Mouse (Mus musculus): ENCODE data around the gene Utp20. TPM values are rescaled to one million over a fixed set of nuclear protein-coding genes. Genes with fewer than 3 reads are reported as not detected.

Utp20 gene
- 13.0 TPM in 2 replicates for polyA plus RNA-seq (2015; fragmentation: Nextera tagmentation; extraction: Ambion mirVana)

DNA sequence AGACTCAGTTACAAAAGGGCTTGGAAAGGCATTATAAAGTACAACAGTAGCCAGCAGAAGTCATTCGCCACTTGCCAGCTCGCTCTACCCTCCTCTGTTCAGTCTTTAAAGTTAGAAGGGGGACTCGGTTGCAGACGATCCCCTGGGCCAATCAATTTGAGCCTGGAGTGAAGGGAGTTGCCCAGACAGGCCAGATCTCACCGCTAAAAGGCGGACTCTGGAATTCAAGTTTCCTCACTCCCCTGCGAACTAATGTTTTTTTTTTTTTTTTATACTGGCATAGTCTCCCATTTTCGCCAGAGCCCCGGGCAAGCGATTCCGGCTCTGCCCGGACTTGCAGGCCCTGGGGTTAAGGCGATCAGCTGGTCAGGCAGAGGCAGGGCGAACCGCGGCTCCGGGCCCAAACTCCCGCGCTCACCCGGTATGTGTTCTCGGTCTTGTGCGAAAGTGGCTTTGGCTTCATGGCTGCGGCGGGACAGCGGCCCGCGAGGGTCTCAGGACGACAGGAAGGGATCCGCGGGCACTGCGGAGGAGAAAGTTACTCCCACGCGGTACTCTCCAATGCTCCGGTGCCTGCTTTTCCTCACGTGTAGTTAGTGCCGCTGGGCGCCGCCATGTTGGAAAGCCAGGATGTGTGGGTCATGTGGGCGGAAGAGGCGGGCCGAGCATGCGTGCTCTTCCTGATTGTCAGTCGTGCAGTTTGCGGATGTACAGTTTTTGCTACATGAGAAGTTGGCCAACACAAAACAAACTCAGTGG, at the start of gene Utp20:
Utp20 (minus strand) TSS at position 617 of the 759 bp plus-strand sequence.
- Histone ChIP-seq H3K9ac (peak within 1 kb of the TSS; percentile 61), H3K4me1 (peaks cover 4% of the 10 kb centered on the region; the same call in 1 of the 2 replicates), H3K27me3 (no peaks in the 10 kb centered on the region), H3K4me2 (peak within 1 kb of the TSS; percentile 76), H3K36me3 (peaks cover 29% of the 10 kb centered on the region), H3K4me3 (peak within 1 kb of the TSS; percentile 94), H3K9me3 (no peaks in the 10 kb centered on the region), H3K27ac (peak within 1 kb of the TSS; percentile 72)
- WGBS: under 1% methylated on average over 44 of the region's 44 CpGs
- ATAC-seq (ENCODE audit: insufficient number of reproducible peaks, low FRiP score, low TSS enrichment, low read depth): peak; percentile 91

DNA sequence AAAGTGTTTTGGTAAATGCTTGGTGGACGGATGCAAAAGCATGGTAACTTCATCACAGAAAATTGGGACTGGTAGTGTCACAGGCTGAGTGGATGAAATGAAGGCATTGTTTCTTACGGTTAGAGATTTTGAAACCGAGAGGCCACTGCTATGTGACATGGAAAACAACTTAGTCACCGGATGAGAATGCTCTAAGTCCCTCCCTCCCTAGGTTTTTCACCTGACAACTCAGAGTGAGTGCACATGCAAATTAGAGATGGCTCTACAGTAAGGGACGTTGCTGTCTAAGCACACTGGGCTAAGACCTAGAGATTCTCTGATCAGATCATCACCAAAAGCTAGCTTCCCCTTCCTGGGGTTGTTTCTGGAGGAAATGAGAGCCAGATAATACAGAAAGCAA, 48.3 kb upstream of the Utp20 start:
- Histone ChIP-seq H3K4me2 (no peak overlapping the region), H3K27ac (no peak overlapping the region), H3K9ac (no peak overlapping the region), H3K9me3 (no peaks in the 10 kb centered on the region), H3K36me3 (no peaks in the 10 kb centered on the region), H3K4me1 (no peaks in the 10 kb centered on the region), H3K4me3 (no peak overlapping the region), H3K27me3 (no peaks in the 10 kb centered on the region)
- 65% methylated on average over 5 of the region's 5 CpGs for WGBS
- ATAC-seq (ENCODE audit: insufficient number of reproducible peaks, low FRiP score, low TSS enrichment, low read depth): no peak

- H3K9me3 ChIP-seq: no peaks in the 10 kb centered on the region
- WGBS: 52% methylated on average over 2 of the region's 2 CpGs
- no peaks in the 10 kb centered on the region for H3K27me3 ChIP-seq
- no peak for ATAC-seq (ENCODE audit: insufficient number of reproducible peaks, low FRiP score, low TSS enrichment, low read depth)
- H3K27ac ChIP-seq: no peak overlapping the region
- no peaks in the 10 kb centered on the region for H3K4me1 ChIP-seq
- no peak overlapping the region for H3K4me2 ChIP-seq
- H3K9ac ChIP-seq: no peak overlapping the region
- no peaks in the 10 kb centered on the region for H3K36me3 ChIP-seq
- H3K4me3 ChIP-seq: no peak overlapping the region
Measured at GRCm38 (mm10) chr10:88866017-88866416, 39.4 kb upstream of the Utp20 start.

DNA sequence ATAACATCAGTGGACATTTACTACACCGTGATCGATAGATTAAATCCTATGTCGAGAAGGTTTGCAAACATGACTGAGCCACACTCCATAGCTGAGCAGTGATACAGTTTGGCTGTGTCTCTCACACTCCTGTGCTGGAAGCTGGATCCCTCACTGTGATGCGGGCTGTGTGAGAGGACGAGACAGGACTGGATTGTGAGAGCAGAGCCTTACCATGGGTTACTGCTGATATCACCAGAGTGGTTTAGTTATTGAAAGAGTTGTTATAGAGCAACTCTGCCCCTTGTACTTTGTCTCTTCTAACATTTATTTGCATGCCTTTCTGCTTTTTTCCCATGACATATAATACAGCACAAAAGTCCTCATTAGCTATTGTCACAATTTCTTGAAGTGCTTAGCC, 35.7 kb upstream of the Utp20 start:
- no peak for ATAC-seq (ENCODE audit: insufficient number of reproducible peaks, low FRiP score, low TSS enrichment, low read depth)
- no peak overlapping the region for H3K27ac ChIP-seq
- no peak overlapping the region for H3K4me3 ChIP-seq
- WGBS: 88% methylated on average over 5 of the region's 5 CpGs
- no peaks in the 10 kb centered on the region for H3K4me1 ChIP-seq
- H3K9me3 ChIP-seq: no peaks in the 10 kb centered on the region
- H3K4me2 ChIP-seq: no peak overlapping the region
- no peaks in the 10 kb centered on the region for H3K36me3 ChIP-seq
- H3K27me3 ChIP-seq: no peaks in the 10 kb centered on the region
- no peak overlapping the region for H3K9ac ChIP-seq

DNA sequence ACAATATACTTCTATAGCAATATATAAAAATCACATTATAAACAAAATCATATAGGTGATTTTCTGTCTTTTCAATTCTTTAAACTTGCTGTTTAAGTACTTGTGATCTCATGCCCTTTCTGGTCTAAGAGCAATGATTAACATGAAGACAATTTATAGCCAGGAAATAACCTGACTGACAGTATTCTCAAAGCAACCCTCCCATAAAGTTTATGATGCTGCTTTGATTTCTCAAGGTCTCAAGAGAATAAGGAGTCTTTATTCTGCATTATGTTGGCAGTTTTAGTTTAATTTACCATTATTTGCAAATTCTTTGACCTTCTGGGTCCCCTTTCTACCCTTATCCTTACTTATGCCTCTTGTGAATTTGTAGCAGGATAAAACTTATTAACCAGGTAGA, 34.8 kb upstream of the Utp20 start:
- Histone ChIP-seq H3K4me2 (no peak overlapping the region), H3K9me3 (no peaks in the 10 kb centered on the region), H3K27ac (no peak overlapping the region), H3K27me3 (no peaks in the 10 kb centered on the region), H3K36me3 (no peaks in the 10 kb centered on the region), H3K4me1 (no peaks in the 10 kb centered on the region), H3K4me3 (no peak overlapping the region), H3K9ac (no peak overlapping the region)
- no peak for ATAC-seq (ENCODE audit: insufficient number of reproducible peaks, low FRiP score, low TSS enrichment, low read depth)

DNA sequence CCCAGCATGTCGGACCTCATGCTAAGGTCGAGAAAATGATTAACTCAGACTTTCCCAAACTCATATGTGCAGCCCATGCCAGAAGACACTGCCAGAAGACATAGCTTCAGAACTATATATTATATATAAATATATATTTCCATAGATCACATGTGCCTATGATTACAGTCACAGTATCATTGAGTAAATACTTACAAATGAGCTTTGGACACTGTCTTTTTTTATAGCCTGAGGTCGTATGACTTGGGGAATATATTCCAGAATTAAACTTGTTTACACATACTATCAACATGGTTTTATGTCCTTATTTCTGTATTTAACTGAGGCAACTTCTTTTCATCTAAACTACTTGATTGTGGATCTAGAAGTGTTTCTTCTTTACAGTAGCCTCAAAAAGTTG, 34.3 kb upstream of the Utp20 start:
- 67% methylated on average over 3 of the region's 3 CpGs for WGBS
- ATAC-seq (ENCODE audit: insufficient number of reproducible peaks, low FRiP score, low TSS enrichment, low read depth): no peak
- no peak overlapping the region for H3K4me2 ChIP-seq

GRCm38 (mm10) chr10:88853326-88853725, 26.7 kb upstream of the Utp20 start:
- 86% methylated on average over 7 of the region's 7 CpGs for WGBS
- H3K9ac ChIP-seq: no peak overlapping the region

More for the DNA sequence above, 34.3 kb upstream of the Utp20 start:
- Histone ChIP-seq H3K9ac (no peak overlapping the region), H3K27ac (no peak overlapping the region), H3K4me3 (no peak overlapping the region), H3K36me3 (no peaks in the 10 kb centered on the region), H3K27me3 (no peaks in the 10 kb centered on the region), H3K9me3 (no peaks in the 10 kb centered on the region), H3K4me1 (no peaks in the 10 kb centered on the region)

GRCm38 (mm10) chr10:88849976-88850375, 23.4 kb upstream of the Utp20 start:
- no peak for ATAC-seq (ENCODE audit: insufficient number of reproducible peaks, low FRiP score, low TSS enrichment, low read depth)
- Histone ChIP-seq H3K4me2 (no peak overlapping the region), H3K4me1 (no peaks in the 10 kb centered on the region), H3K27ac (no peak overlapping the region), H3K36me3 (no peaks in the 10 kb centered on the region), H3K27me3 (no peaks in the 10 kb centered on the region), H3K9me3 (no peaks in the 10 kb centered on the region), H3K9ac (no peak overlapping the region), H3K4me3 (no peak overlapping the region)
- 80% methylated on average over 4 of the region's 4 CpGs for WGBS

More at GRCm38 (mm10) chr10:88853326-88853725, 26.7 kb upstream of the Utp20 start:
- Histone ChIP-seq H3K27me3 (no peaks in the 10 kb centered on the region), H3K9me3 (no peaks in the 10 kb centered on the region), H3K27ac (no peak overlapping the region), H3K4me1 (no peaks in the 10 kb centered on the region), H3K36me3 (no peaks in the 10 kb centered on the region), H3K4me3 (no peak overlapping the region), H3K4me2 (no peak overlapping the region)
- no peak for ATAC-seq (ENCODE audit: insufficient number of reproducible peaks, low FRiP score, low TSS enrichment, low read depth)

DNA sequence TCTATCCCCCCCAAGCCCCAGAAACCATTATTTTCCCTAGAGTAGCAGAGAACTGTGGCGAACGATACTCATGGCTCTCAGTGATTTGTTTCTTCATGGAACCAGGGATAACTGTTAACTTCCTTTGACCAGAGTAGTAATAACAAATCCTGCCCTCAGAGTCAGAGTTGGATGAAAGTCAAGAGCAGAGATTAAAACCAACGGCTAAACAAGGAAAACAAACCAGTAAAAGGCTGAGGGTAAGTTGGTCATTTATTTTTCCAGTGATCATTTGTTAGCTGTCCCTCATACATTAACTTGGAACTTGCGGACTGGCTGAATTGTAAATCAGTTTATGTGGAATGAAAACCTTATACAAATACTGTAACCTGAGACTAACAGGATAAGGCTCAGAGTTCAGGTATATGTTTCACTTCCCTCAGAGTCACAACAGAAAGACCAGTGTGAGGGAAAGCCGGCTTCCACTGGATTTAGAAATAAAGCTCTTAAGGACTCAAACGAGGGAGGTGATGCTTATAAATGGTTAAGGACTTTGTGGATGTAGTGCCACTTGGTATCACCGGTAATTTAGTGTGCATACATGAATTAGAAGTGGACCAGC, 22.4 kb upstream of the Utp20 start:
- no peaks in the 10 kb centered on the region for H3K4me1 ChIP-seq
- H3K27ac ChIP-seq: no peak overlapping the region
- WGBS: 60% methylated on average over 7 of the region's 7 CpGs
- no peaks in the 10 kb centered on the region for H3K27me3 ChIP-seq
- no peak overlapping the region for H3K4me3 ChIP-seq
- H3K36me3 ChIP-seq: no peaks in the 10 kb centered on the region
- ATAC-seq (ENCODE audit: insufficient number of reproducible peaks, low FRiP score, low TSS enrichment, low read depth): no peak
- H3K9me3 ChIP-seq: no peaks in the 10 kb centered on the region
- H3K9ac ChIP-seq: no peak overlapping the region
- no peak overlapping the region for H3K4me2 ChIP-seq

DNA sequence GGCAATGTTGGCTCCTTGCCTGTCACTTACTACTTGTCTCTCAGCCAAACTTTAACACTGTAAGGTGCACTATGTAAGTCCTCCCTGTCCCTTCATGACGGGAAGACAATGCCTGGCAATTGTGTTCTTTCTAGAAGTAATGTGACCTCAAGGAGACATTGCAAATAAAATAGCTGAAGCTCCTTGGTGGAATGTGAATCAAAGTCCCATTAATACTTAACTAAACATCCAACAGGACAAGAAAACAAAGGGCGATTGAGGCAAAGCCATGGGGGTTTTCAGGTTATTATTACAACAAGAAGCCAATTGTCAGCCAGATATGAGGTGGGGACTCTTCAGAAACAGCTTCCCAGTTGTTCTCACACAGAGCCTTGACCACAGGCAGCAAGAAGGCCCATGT, 7.6 kb upstream of the Utp20 start:
- Histone ChIP-seq H3K9ac (no peak overlapping the region), H3K27ac (no peak overlapping the region), H3K9me3 (no peaks in the 10 kb centered on the region), H3K4me1 (no peaks in the 10 kb centered on the region), H3K36me3 (no peaks in the 10 kb centered on the region), H3K4me2 (no peak overlapping the region), H3K4me3 (no peak overlapping the region), H3K27me3 (no peaks in the 10 kb centered on the region)
- ATAC-seq (ENCODE audit: insufficient number of reproducible peaks, low FRiP score, low TSS enrichment, low read depth): no peak
- 71% methylated on average over 2 of the region's 2 CpGs for WGBS

DNA sequence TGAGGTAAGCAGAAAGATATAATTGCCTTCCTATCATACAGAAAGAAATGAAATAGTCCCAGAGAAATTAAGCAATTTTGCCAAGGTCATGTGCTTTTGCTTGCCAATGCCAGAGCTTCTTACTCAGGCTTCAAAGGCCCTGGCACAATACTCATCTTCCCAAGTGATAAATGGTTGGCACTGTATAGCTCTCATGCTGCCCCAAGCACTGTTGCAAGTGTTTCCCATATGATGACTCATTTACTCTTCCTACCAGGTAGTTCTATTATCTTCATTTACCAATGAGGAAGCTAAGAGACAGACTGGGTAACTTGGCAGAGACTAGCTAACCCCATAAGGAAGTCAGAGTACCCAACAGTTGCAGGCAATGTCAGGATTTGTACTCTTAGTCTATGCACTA, 1.8 kb upstream of the Utp20 start:
- ATAC-seq (ENCODE audit: insufficient number of reproducible peaks, low FRiP score, low TSS enrichment, low read depth): no peak
- no peak overlapping the region for H3K4me2 ChIP-seq
- H3K36me3 ChIP-seq: peaks cover 14% of the 10 kb centered on the region
- no peaks in the 10 kb centered on the region for H3K27me3 ChIP-seq
- H3K4me3 ChIP-seq: no peak overlapping the region
- no peak overlapping the region for H3K27ac ChIP-seq
- peaks cover 4% of the 10 kb centered on the region; the same call in 1 of the 2 replicates for H3K4me1 ChIP-seq
- no peak overlapping the region for H3K9ac ChIP-seq
- no peaks in the 10 kb centered on the region for H3K9me3 ChIP-seq

- no peaks in the 10 kb centered on the region for H3K27me3 ChIP-seq
- no peak for ATAC-seq (ENCODE audit: insufficient number of reproducible peaks, low FRiP score, low TSS enrichment, low read depth)
- H3K9ac ChIP-seq: no peak overlapping the region
- no peaks in the 10 kb centered on the region for H3K9me3 ChIP-seq
- H3K4me1 ChIP-seq: peaks cover 4% of the 10 kb centered on the region; the same call in 1 of the 2 replicates
- WGBS: 91% methylated on average over 4 of the region's 4 CpGs
- peaks cover 19% of the 10 kb centered on the region for H3K36me3 ChIP-seq
- H3K4me3 ChIP-seq: no peak overlapping the region
- no peak overlapping the region for H3K27ac ChIP-seq
- H3K4me2 ChIP-seq: no peak overlapping the region
Measured at GRCm38 (mm10) chr10:88827596-88827995, 992 bp upstream of the Utp20 start.

All from limb, embryonic 15.5 days (tissue).